Mouse (Mus musculus) ES-E14 (cell line): ENCODE measurements at regions not wholly inside any gene's neighbourhood (a gene's known extent, or its start where the extent isn't known, plus 50 kb on each side); places are given as distances from the start of the nearest gene placed in this dataset.

Experiments used
- CHD2 ChIP-seq: IDR thresholded peaks from 2 replicates; pipeline ENCODE4 v1.6.1; 2014; ENCODE audit warnings: mild to moderate bottlenecking, low read depth, low read length, inconsistent platforms
- HCFC1 ChIP-seq: IDR thresholded peaks from 2 replicates; pipeline ENCODE4 v1.6.1; 2012; ENCODE audit warnings: low read length, inconsistent platforms, borderline replicate concordance; ENCODE audit not compliant: insufficient read depth
- MAFK ChIP-seq: IDR thresholded peaks from 2 replicates; pipeline ENCODE4 v1.6.1; 2014; ENCODE audit warnings: mild to moderate bottlenecking, low read depth, low read length, inconsistent platforms; ENCODE audit not compliant: insufficient read depth
- ZC3H11A ChIP-seq: IDR thresholded peaks from 2 replicates; pipeline ENCODE4 v1.6.1; 2012; ENCODE audit warnings: low read depth, mild to moderate bottlenecking, inconsistent platforms, low read length, borderline replicate concordance
- ZNF384 ChIP-seq: IDR thresholded peaks from 2 replicates; pipeline ENCODE4 v1.6.1; 2012; ENCODE audit warnings: low read depth, low read length, inconsistent platforms

- TF ChIP-seq ZC3H11A (no peak), MAFK (no peak), ZNF384 (no peak), HCFC1 (no peak), CHD2 (no peak)
These were observed 320.7 kb downstream of the Mtx2 start for GRCm38 (mm10) chr2:75146256-75146655.
